Comparison of ENCODE assay signal across 27 mouse cellular contexts in the genomic region with DNA sequence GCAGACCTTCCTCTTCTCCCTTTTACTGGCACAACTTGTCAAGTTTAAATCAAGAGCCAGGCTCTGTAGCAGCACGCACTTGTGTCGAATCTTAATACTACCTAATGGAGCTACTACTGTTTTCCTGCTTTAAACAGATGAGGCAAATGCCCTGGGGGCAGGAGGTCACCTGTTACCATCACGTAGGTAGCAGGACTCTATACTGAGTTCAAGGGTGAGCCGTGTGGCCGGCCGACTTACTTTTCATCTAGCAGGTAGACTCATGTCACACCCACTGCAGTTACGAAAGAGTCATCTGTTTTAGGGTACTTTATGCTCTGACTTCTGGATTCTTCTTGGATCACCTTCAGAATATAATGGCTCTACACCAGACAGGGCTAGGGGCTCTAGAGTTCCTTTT.
DNase-seq lines count a peak whose midpoint lies in the region; ATAC-seq and TF ChIP-seq lines count a peak whose summit lies in the region.
"Had no signal": no experiment of that assay in that cellular context is flagged by ENCODE, and none has a peak within 500 bp of the region (broad histone marks: within the 10 kb centered on the region; RNA-seq: fewer than 3 reads in every experiment).

No protein-coding gene starts in this region.

- no peak overlapping the region for H3K9ac ChIP-seq in intestine, embryonic 16.5 days (ENCODE audit: low read depth, low read length)
- no peak overlapping the region for H3K9ac ChIP-seq in liver, embryonic 13.5 days
- H3K9ac ChIP-seq: embryonic facial prominence, embryonic 15.5 days; forebrain, embryonic 12.5 days; forebrain, postnatal 0 days; heart, embryonic 13.5 days; hindbrain, embryonic 15.5 days; lung, embryonic 15.5 days; neural tube, embryonic 12.5 days; stomach, embryonic 15.5 days had no signal

- H3K9me3 ChIP-seq in intestine, embryonic 16.5 days (ENCODE audit: control insufficient read depth, low read length): no peaks in the 10 kb centered on the region
- H3K9me3 ChIP-seq in liver, embryonic 13.5 days (replicated peaks): no peaks in the 10 kb centered on the region
- H3K9me3 ChIP-seq: embryonic facial prominence, embryonic 10.5 days; embryonic facial prominence, embryonic 15.5 days; forebrain, embryonic 12.5 days; heart, embryonic 13.5 days; hindbrain, embryonic 15.5 days; lung, embryonic 15.5 days; midbrain, embryonic 10.5 days; neural tube, embryonic 12.5 days; stomach, embryonic 15.5 days had no signal

- H3K4me1 ChIP-seq in kidney, adult 2 months (ENCODE audit: control insufficient read depth, insufficient read depth, low read length): 0 out of 2 replicates have a peak, but pooled peaks cover 2% of the 10 kb centered on the region
- H3K4me1 ChIP-seq in intestine, embryonic 16.5 days (ENCODE audit: control insufficient read depth, insufficient read depth, low read length): peaks cover 8% of the 10 kb centered on the region
- peaks cover 4% of the 10 kb centered on the region; the same call in 1 of the 2 replicates for H3K4me1 ChIP-seq in liver, embryonic 13.5 days (replicated peaks)

- 65% methylated on average over 7 of the region's 7 CpGs for WGBS in kidney, adult 2 months
- WGBS in intestine, embryonic 16.5 days: 86% methylated on average over 7 of the region's 7 CpGs
- whole genome bisulfite sequencing in liver, embryonic 13.5 days (ENCODE audit: insufficient replicate concordance): 68% methylated on average over 7 of the region's 7 CpGs

- no peak overlapping the region for H3K4me2 ChIP-seq in intestine, embryonic 16.5 days (ENCODE audit: low read depth, low read length)
- H3K4me2 ChIP-seq in liver, embryonic 13.5 days: no peak overlapping the region
- H3K4me2 ChIP-seq: embryonic facial prominence, embryonic 15.5 days; forebrain, embryonic 12.5 days; heart, embryonic 13.5 days; hindbrain, embryonic 15.5 days; lung, embryonic 15.5 days; neural tube, embryonic 12.5 days; stomach, embryonic 15.5 days had no signal

- H3K27me3 ChIP-seq in kidney, adult 2 months (replicated peaks; ENCODE audit: control insufficient read depth, insufficient read depth, low read length): no peaks in the 10 kb centered on the region
- H3K27me3 ChIP-seq in intestine, embryonic 16.5 days (replicated peaks; ENCODE audit: control insufficient read depth, insufficient read depth, low read length): no peaks in the 10 kb centered on the region
- no peaks in the 10 kb centered on the region for H3K27me3 ChIP-seq in liver, embryonic 13.5 days
- H3K27me3 ChIP-seq: CH12.LX; embryonic facial prominence, embryonic 15.5 days; forebrain, embryonic 12.5 days; heart, embryonic 13.5 days; hindbrain, embryonic 15.5 days; neural tube, embryonic 12.5 days; stomach, embryonic 15.5 days had no signal

- H3K27ac ChIP-seq in kidney, adult 2 months (ENCODE audit: insufficient read depth, low read depth, low read length): no peak overlapping the region
- H3K27ac ChIP-seq in intestine, embryonic 16.5 days (ENCODE audit: low read length): no peak overlapping the region
- H3K27ac ChIP-seq in liver, embryonic 13.5 days: no peak overlapping the region
- H3K27ac ChIP-seq: embryonic facial prominence, embryonic 15.5 days; forebrain, embryonic 12.5 days; heart, embryonic 13.5 days; hindbrain, embryonic 15.5 days; lung, embryonic 15.5 days; midbrain, embryonic 10.5 days; neural tube, embryonic 12.5 days; stomach, embryonic 15.5 days had no signal

- no peak overlapping the region for H3K4me3 ChIP-seq in kidney, adult 2 months (ENCODE audit: insufficient read depth, low read depth, low read length)
- H3K4me3 ChIP-seq in intestine, embryonic 16.5 days (ENCODE audit: low read length): no peak overlapping the region
- H3K4me3 ChIP-seq in liver, embryonic 13.5 days (replicated peaks): no peak overlapping the region
- H3K4me3 ChIP-seq: embryonic facial prominence, embryonic 10.5 days; embryonic facial prominence, embryonic 15.5 days; forebrain, embryonic 12.5 days; heart, embryonic 13.5 days; hindbrain, embryonic 15.5 days; lung, embryonic 15.5 days; midbrain, embryonic 10.5 days; myocyte; neural tube, embryonic 12.5 days; stomach, embryonic 15.5 days had no signal

- peak; percentile 68 for ATAC-seq in intestine, embryonic 16.5 days
- ATAC-seq in liver, embryonic 13.5 days (ENCODE audit: low read depth): peak; percentile 62
- ATAC-seq: forebrain, postnatal 0 days had no signal

- peak; percentile 24 for DNase-seq in kidney, adult 2 months
- no peak for DNase-seq in kidney, postnatal 25 days
- no peak for DNase-seq in liver, embryonic 13.5 days
- DNase-seq in yolk sac, embryonic 10.5 days (ENCODE audit: low spot score): peak; percentile 32
- DNase-seq in cerebellum, postnatal 4 days (ENCODE audit: low spot score in 2 of 2): no peak
- no peak for DNase-seq in right cerebral cortex, postnatal 25 days
- DNase-seq: adrenal gland, postnatal 10 days; cerebellum, adult 11 months; cerebellum, postnatal 10 days; forebrain, postnatal 0 days; gastrocnemius, postnatal 10 days; heart, postnatal 10 days; kidney, postnatal 4 days; right cerebral cortex, adult 18-20 months had no signal

- no peaks in the 10 kb centered on the region for H3K36me3 ChIP-seq in kidney, adult 2 months (ENCODE audit: control insufficient read depth, insufficient read depth, low read length)
- H3K36me3 ChIP-seq in intestine, embryonic 16.5 days (ENCODE audit: control insufficient read depth, insufficient read depth, low read length): no peaks in the 10 kb centered on the region
- no peaks in the 10 kb centered on the region for H3K36me3 ChIP-seq in liver, embryonic 13.5 days
- H3K36me3 ChIP-seq: embryonic facial prominence, embryonic 10.5 days; embryonic facial prominence, embryonic 15.5 days; forebrain, embryonic 12.5 days; G1E; heart, embryonic 13.5 days; hindbrain, embryonic 15.5 days; lung, embryonic 15.5 days; midbrain, embryonic 10.5 days; neural tube, embryonic 12.5 days; stomach, embryonic 15.5 days had no signal

- TF ChIP-seq POLR2A in kidney, adult 2 months (IDR thresholded peaks at IDR 0.05; ENCODE audit: low read depth, low read length): no peak

- TF ChIP-seq CTCF in kidney, adult 2 months (conservative IDR thresholded peaks at IDR 0.05; ENCODE audit: insufficient read depth, insufficient read length, low read depth, low read length): no peak

Comparison
In these comparisons a context has a peak if more than half of its experiments do, and no peak if none do; other contexts are left out.
1. DNase-seq: peak in kidney, adult 2 months (single experiment) and yolk sac, embryonic 10.5 days (single experiment); none in kidney, postnatal 25 days (0 of 2), liver, embryonic 13.5 days (single experiment), cerebellum, postnatal 4 days (0 of 2) and right cerebral cortex, postnatal 25 days (single experiment).